Comparison of ENCODE assay signal across 10 mouse cellular contexts in genomic region chr10:96625682-96626081, GRCm38 (mm10). TPM values are rescaled to one million over a fixed set of nuclear protein-coding genes. Genes with fewer than 3 reads are reported as not detected.
A peak's percentile ranks its signal among the peaks of the same experiment; 100 is the strongest.
DNase-seq lines count a peak whose midpoint lies in the region; ATAC-seq and TF ChIP-seq lines count a peak whose summit lies in the region.
"Had no signal": no experiment of that assay in that cellular context is flagged by ENCODE, and none has a peak within 500 bp of the region (broad histone marks: within the 10 kb centered on the region; RNA-seq: fewer than 3 reads in every experiment).

No protein-coding gene starts in this region.

- H3K4me2 ChIP-seq in liver, postnatal 0 days (ENCODE audit: low read depth, low read length), result no peak overlapping the region
- peak overlapping the region; percentile 5 for H3K4me2 ChIP-seq in hindbrain, embryonic 15.5 days
- peak overlapping the region; percentile 19 for H3K4me2 ChIP-seq in myocyte (ENCODE audit: low read depth)
- H3K4me2 ChIP-seq in kidney, embryonic 14.5 days (replicated peaks; ENCODE audit: low read depth, low read length), result no peak overlapping the region

- no peak for TF ChIP-seq CTCF in liver, postnatal 0 days (IDR thresholded peaks at IDR 0.05; ENCODE audit: low read depth)

- H3K36me3 ChIP-seq in liver, postnatal 0 days (replicated peaks; ENCODE audit: insufficient read depth, low read length), result peaks cover 29% of the 10 kb centered on the region
- 0 out of 2 replicates have a peak, but pooled peaks cover 8% of the 10 kb centered on the region for H3K36me3 ChIP-seq in hindbrain, embryonic 15.5 days
- H3K36me3 ChIP-seq in myocyte (ENCODE audit: control insufficient read depth, insufficient read depth), result peaks cover 24% of the 10 kb centered on the region
- peaks cover 29% of the 10 kb centered on the region; the same call in 1 of the 2 replicates for H3K36me3 ChIP-seq in kidney, embryonic 14.5 days (ENCODE audit: control insufficient read depth, insufficient read depth, low read length)

- peaks cover 15% of the 10 kb centered on the region for H3K4me1 ChIP-seq in liver, postnatal 0 days (ENCODE audit: insufficient read depth)
- H3K4me1 ChIP-seq in hindbrain, embryonic 15.5 days (replicated peaks), result peaks cover 55% of the 10 kb centered on the region
- H3K4me1 ChIP-seq in kidney, embryonic 14.5 days (ENCODE audit: control insufficient read depth, insufficient read depth, low read length), result peaks cover 7% of the 10 kb centered on the region; the same call in 1 of the 2 replicates

- H3K4me3 ChIP-seq in liver, postnatal 0 days (ENCODE audit: low read depth, low read length), result no peak overlapping the region
- no peak overlapping the region for H3K4me3 ChIP-seq in hindbrain, embryonic 15.5 days
- H3K4me3 ChIP-seq in myocyte, result no peak overlapping the region
- H3K4me3 ChIP-seq in kidney, embryonic 14.5 days (ENCODE audit: low read length), result no peak overlapping the region

- TF ChIP-seq EP300 in liver, postnatal 0 days (IDR thresholded peaks at IDR 0.05; ENCODE audit: low read depth), result no peak

- no peak overlapping the region for H3ac ChIP-seq in myocyte (ENCODE audit: control insufficient read depth, insufficient read length)

- WGBS in liver, postnatal 0 days (ENCODE audit: insufficient replicate concordance), result 66% methylated on average over 4 of the region's 4 CpGs
- 84% methylated on average over 4 of the region's 4 CpGs for WGBS in hindbrain, embryonic 15.5 days
- 73% methylated on average over 4 of the region's 4 CpGs for WGBS in kidney, embryonic 14.5 days

- DNase-seq in cerebellum, adult 9-11 months, result peak; percentile 51
- DNase-seq in cerebellum, postnatal 10 days, result no peak
- peak; percentile 19 for DNase-seq in liver
- DNase-seq in liver, postnatal 0 days, result no peak
- no peak for DNase-seq in urinary bladder, postnatal 36 days (ENCODE audit: low spot score in 2 of 2)
- DNase-seq: kidney, postnatal 10 days; right cerebral cortex, adult 18-20 months had no signal

- H3K27ac ChIP-seq in liver, postnatal 0 days (ENCODE audit: low read depth), result no peak overlapping the region
- H3K27ac ChIP-seq in hindbrain, embryonic 15.5 days (replicated peaks), result no peak overlapping the region
- no peak overlapping the region for H3K27ac ChIP-seq in kidney, embryonic 14.5 days (ENCODE audit: low read depth, low read length)

- ATAC-seq in liver, postnatal 0 days, result no peak
- ATAC-seq in hindbrain, embryonic 15.5 days (ENCODE audit: low FRiP score, low read depth), result no peak; the same call in 1 of the 2 replicates
- no peak for ATAC-seq in kidney, embryonic 14.5 days (ENCODE audit: low FRiP score, low TSS enrichment)

- H3K79me2 ChIP-seq in myocyte (ENCODE audit: control insufficient read depth, insufficient read depth), result peaks cover 87% of the 10 kb centered on the region

- H3K9ac ChIP-seq in liver, postnatal 0 days (replicated peaks), result no peak overlapping the region
- no peak overlapping the region for H3K9ac ChIP-seq in hindbrain, embryonic 15.5 days
- no peak overlapping the region for H3K9ac ChIP-seq in kidney, embryonic 14.5 days (ENCODE audit: low read depth, low read length)

- no peaks in the 10 kb centered on the region for H3K27me3 ChIP-seq in liver, postnatal 0 days (ENCODE audit: insufficient read depth, low read length)
- no peaks in the 10 kb centered on the region for H3K27me3 ChIP-seq in hindbrain, embryonic 15.5 days
- no peaks in the 10 kb centered on the region for H3K27me3 ChIP-seq in myocyte (ENCODE audit: control insufficient read depth, insufficient read depth, insufficient read length)
- no peaks in the 10 kb centered on the region for H3K27me3 ChIP-seq in kidney, embryonic 14.5 days (ENCODE audit: control insufficient read depth, insufficient read depth, low read length)

- no peaks in the 10 kb centered on the region for H3K9me3 ChIP-seq in liver, postnatal 0 days (ENCODE audit: low read length)
- no peaks in the 10 kb centered on the region for H3K9me3 ChIP-seq in hindbrain, embryonic 15.5 days
- H3K9me3 ChIP-seq in kidney, embryonic 14.5 days (ENCODE audit: control insufficient read depth, low read length), result no peaks in the 10 kb centered on the region

- TF ChIP-seq POLR2A in myocyte (IDR thresholded peaks at IDR 0.05; ENCODE audit: insufficient read length, low read depth), result peak; percentile 23

TF ChIP-seq in myocyte, 11 proteins besides CTCF, POLR2A, EP300 and RAD21:
- no peak for TF ChIP-seq USF1 (IDR thresholded peaks at IDR 0.05; ENCODE audit: low read depth)
- no peak for TF ChIP-seq POLR2AphosphoS2 (IDR thresholded peaks at IDR 0.05; ENCODE audit: insufficient read length, low read depth)
- TF ChIP-seq MYOD1 (IDR thresholded peaks at IDR 0.05; ENCODE audit: control insufficient read depth in 1 of 3, insufficient read length in 2 of 3, low read depth in 2 of 3), result no peak
- no peak for TF ChIP-seq E2F4 (IDR thresholded peaks at IDR 0.05; ENCODE audit: insufficient read depth)
- no peak for TF ChIP-seq REST (IDR thresholded peaks at IDR 0.05; ENCODE audit: insufficient read depth, insufficient read length)
- TF ChIP-seq MAX (IDR thresholded peaks at IDR 0.05; ENCODE audit: low read depth), result no peak
- TF ChIP-seq TCF3 (IDR thresholded peaks at IDR 0.05; ENCODE audit: insufficient read length, low read depth), result no peak
- TF ChIP-seq MYOG (IDR thresholded peaks at IDR 0.05; ENCODE audit: control insufficient read depth in 1 of 3, insufficient read depth in 1 of 3, insufficient read length in 2 of 3, low read depth in 2 of 3), result no peak
- no peak for TF ChIP-seq SRF (IDR thresholded peaks at IDR 0.05; ENCODE audit: control insufficient read depth, insufficient read length, low read depth)
- TF ChIP-seq TCF12 (IDR thresholded peaks at IDR 0.05; ENCODE audit: insufficient read depth, poor library complexity, severe bottlenecking), result no peak
- no peak for TF ChIP-seq CEBPB (IDR thresholded peaks at IDR 0.05; ENCODE audit: insufficient read depth, poor library complexity, severe bottlenecking)

RNA-seq across cellular contexts. Expression of gene Btg1, which starts 8.9 kb away (rescaled TPM):
- polyA plus RNA-seq in liver, postnatal 0 days (2015; fragmentation: Nextera tagmentation; extraction: Ambion mirVana), result 30.4 and 37.3 TPM in 2 replicates
- 40.7 and 43.2 TPM in 2 replicates for polyA plus RNA-seq in hindbrain, embryonic 15.5 days (2015; fragmentation: Nextera tagmentation; extraction: Ambion mirVana)
- polyA plus RNA-seq in myocyte (2012; fragmentation: generic; extraction: Trizol), result 49.9 TPM
- 47.3 and 55.9 TPM in 2 replicates for polyA plus RNA-seq in kidney, embryonic 14.5 days (2014; fragmentation: Nextera tagmentation; extraction: Ambion mirVana)

Comparison
In these comparisons a context has a peak if more than half of its experiments do, and no peak if none do; other contexts are left out.
1. DNase-seq: peak in cerebellum, adult 9-11 months (single experiment) and liver (single experiment); none in cerebellum, postnatal 10 days (0 of 2), liver, postnatal 0 days (single experiment) and urinary bladder, postnatal 36 days (0 of 2).
2. H3K4me2 ChIP-seq: peak in hindbrain, embryonic 15.5 days (single experiment) and myocyte (single experiment); none in liver, postnatal 0 days (single experiment) and kidney, embryonic 14.5 days (single experiment).